Mouse (Mus musculus) megakaryocyte, embryonic 14.5 days (primary cell): ENCODE measurements at regions not wholly inside any gene's neighbourhood (a gene's known extent, or its start where the extent isn't known, plus 50 kb on each side); places are given as distances from the start of the nearest gene placed in this dataset.

Experiments
- H3K27me3 ChIP-seq: replicated peaks from 2 replicates; pipeline ENCODE3; 2012; ENCODE audit warnings: inconsistent platforms
- H3K36me3 ChIP-seq: replicated peaks from 2 replicates; pipeline ENCODE3; 2012; ENCODE audit warnings: low read length, inconsistent platforms, mixed read lengths
- H3K4me1 ChIP-seq: 2 replicates; pipeline ENCODE4 v1.6.1; 2012; ENCODE audit warnings: inconsistent platforms
- H3K4me3 ChIP-seq: replicated peaks from 2 replicates; pipeline ENCODE3; 2012; ENCODE audit warnings: moderate library complexity, mild to moderate bottlenecking, inconsistent platforms
- H3K9me3 ChIP-seq: 2 replicates; pipeline ENCODE4 v1.6.1; 2012; ENCODE audit warnings: inconsistent platforms
- FLI1 ChIP-seq: IDR thresholded peaks from 2 replicates; pipeline ENCODE4 v1.6.1; 2012; ENCODE audit warnings: low read length, inconsistent platforms, mixed read lengths
- GATA1 ChIP-seq: IDR thresholded peaks from 3 replicates; pipeline ENCODE4 v1.6.1; 2012; ENCODE audit warnings: mixed read lengths, low read length, inconsistent platforms, borderline replicate concordance

GRCm38 (mm10) chr8:26351643-26352540 lies 232.6 kb downstream of the Gm45692 start:
- H3K4me1 ChIP-seq: no peaks in the 10 kb centered on the region
- no peak overlapping the region for H3K4me3 ChIP-seq
- no peaks in the 10 kb centered on the region for H3K27me3 ChIP-seq
- H3K36me3 ChIP-seq: no peaks in the 10 kb centered on the region
- no peak for TF ChIP-seq FLI1
- TF ChIP-seq GATA1: no peak
- peaks cover 4% of the 10 kb centered on the region for H3K9me3 ChIP-seq

DNA sequence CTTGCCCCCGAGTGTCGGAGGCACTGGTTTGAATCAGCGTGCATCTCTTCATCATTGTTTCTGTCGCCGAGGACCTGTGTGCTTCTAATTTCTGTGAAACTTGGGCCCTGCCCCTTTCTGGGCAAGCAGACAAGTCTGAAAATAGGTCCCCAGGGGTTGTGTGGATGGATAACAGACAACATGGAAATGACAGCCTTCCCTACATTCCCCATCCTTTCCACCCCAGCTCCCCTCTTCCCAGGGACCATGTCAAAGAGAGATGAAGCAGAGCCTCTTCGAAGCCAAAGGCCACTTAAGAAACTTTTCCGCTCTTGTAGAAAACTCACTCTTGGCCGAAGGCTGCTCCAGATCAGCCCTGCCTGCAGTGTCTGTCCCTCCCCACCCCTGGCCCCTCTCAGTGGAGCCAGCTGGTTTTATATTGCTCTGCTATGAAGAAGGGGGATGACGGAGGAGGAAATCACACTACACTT lies 233.2 kb downstream of the Gm45692 start:
- Histone ChIP-seq H3K4me1 (no peaks in the 10 kb centered on the region), H3K27me3 (no peaks in the 10 kb centered on the region), H3K4me3 (no peak overlapping the region), H3K36me3 (no peaks in the 10 kb centered on the region), H3K9me3 (peaks cover 4% of the 10 kb centered on the region)
- no peak for TF ChIP-seq FLI1
- no peak for TF ChIP-seq GATA1

GRCm38 (mm10) chr8:26353476-26353875 lies 234.1 kb downstream of the Gm45692 start:
- Histone ChIP-seq H3K9me3 (peaks cover 4% of the 10 kb centered on the region), H3K4me1 (no peaks in the 10 kb centered on the region), H3K27me3 (no peaks in the 10 kb centered on the region), H3K4me3 (no peak overlapping the region), H3K36me3 (no peaks in the 10 kb centered on the region)
- TF ChIP-seq FLI1 (no peak), GATA1 (no peak)

GRCm38 (mm10) chr8:26354516-26354915 lies 235.2 kb downstream of the Gm45692 start:
- Histone ChIP-seq H3K4me3 (no peak overlapping the region), H3K36me3 (no peaks in the 10 kb centered on the region), H3K4me1 (no peaks in the 10 kb centered on the region), H3K27me3 (no peaks in the 10 kb centered on the region), H3K9me3 (peaks cover 8% of the 10 kb centered on the region)
- TF ChIP-seq FLI1 (no peak), GATA1 (no peak)

DNA sequence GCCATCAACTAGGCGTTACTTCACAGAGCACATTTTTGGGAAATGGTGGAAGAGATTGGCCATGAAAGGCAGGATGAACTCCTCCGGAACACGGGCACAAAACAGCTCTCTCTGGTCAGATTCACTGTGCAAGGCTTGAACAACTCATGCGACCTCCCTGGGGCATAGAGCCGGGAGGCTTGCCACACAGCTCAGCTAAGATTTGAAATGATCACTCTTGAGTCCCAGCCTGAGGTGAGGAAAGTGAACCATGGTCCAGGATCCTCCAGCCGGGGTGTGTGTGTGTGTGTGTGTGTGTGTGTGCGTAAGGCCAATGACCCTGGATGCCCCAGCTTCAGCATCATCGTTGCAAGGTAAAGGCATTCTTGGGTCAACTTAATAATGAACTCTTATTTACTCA lies 237.5 kb downstream of the Gm45692 start:
- TF ChIP-seq GATA1 (no peak), FLI1 (no peak)
- Histone ChIP-seq H3K36me3 (no peaks in the 10 kb centered on the region), H3K4me3 (no peak overlapping the region), H3K4me1 (no peaks in the 10 kb centered on the region), H3K27me3 (no peaks in the 10 kb centered on the region), H3K9me3 (peaks cover 8% of the 10 kb centered on the region)

- Histone ChIP-seq H3K27me3 (no peaks in the 10 kb centered on the region), H3K9me3 (peaks cover 4% of the 10 kb centered on the region; the same call in 1 of the 2 replicates), H3K4me3 (no peak overlapping the region), H3K36me3 (no peaks in the 10 kb centered on the region), H3K4me1 (no peaks in the 10 kb centered on the region)
- TF ChIP-seq GATA1: no peak
- TF ChIP-seq FLI1: no peak
Measured at GRCm38 (mm10) chr8:26358711-26359136, 239.4 kb downstream of the Gm45692 start.

DNA sequence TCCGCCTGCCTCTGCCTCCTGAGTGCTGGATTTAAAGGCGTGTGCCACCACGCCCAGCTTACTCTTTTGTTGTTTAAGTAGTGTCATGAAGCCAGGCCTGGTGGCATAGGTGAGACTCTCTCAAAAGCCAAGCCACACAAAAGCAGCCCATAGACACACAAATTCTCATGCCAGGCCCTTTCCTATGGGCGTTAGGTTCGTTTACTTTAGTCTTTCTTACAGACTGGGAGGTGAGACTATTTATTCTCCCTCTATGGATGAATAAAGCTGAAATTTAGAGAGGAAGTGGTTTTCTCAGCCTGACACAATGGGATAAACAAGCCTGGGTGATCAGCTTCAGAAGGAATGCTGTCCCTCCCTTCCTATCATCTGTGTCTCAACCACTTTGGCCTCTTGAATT lies 243.0 kb downstream of the Gm45692 start:
- no peak for TF ChIP-seq FLI1
- TF ChIP-seq GATA1: no peak
- Histone ChIP-seq H3K4me1 (no peaks in the 10 kb centered on the region), H3K36me3 (no peaks in the 10 kb centered on the region), H3K9me3 (peaks cover 4% of the 10 kb centered on the region; the same call in 1 of the 2 replicates), H3K4me3 (no peak overlapping the region), H3K27me3 (no peaks in the 10 kb centered on the region)

GRCm38 (mm10) chr8:26363616-26364015 lies 244.3 kb downstream of the Gm45692 start:
- TF ChIP-seq GATA1 (no peak), FLI1 (no peak)
- H3K4me3 ChIP-seq: no peak overlapping the region
- no peaks in the 10 kb centered on the region for H3K27me3 ChIP-seq
- no peaks in the 10 kb centered on the region for H3K36me3 ChIP-seq
- H3K9me3 ChIP-seq: peaks cover 3% of the 10 kb centered on the region; the same call in 1 of the 2 replicates
- H3K4me1 ChIP-seq: no peaks in the 10 kb centered on the region

GRCm38 (mm10) chr8:26364637-26365036 lies 245.3 kb downstream of the Gm45692 start:
- H3K4me3 ChIP-seq: no peak overlapping the region
- no peaks in the 10 kb centered on the region for H3K9me3 ChIP-seq
- TF ChIP-seq GATA1 (no peak), FLI1 (no peak)
- H3K36me3 ChIP-seq: no peaks in the 10 kb centered on the region
- H3K4me1 ChIP-seq: no peaks in the 10 kb centered on the region
- H3K27me3 ChIP-seq: no peaks in the 10 kb centered on the region

DNA sequence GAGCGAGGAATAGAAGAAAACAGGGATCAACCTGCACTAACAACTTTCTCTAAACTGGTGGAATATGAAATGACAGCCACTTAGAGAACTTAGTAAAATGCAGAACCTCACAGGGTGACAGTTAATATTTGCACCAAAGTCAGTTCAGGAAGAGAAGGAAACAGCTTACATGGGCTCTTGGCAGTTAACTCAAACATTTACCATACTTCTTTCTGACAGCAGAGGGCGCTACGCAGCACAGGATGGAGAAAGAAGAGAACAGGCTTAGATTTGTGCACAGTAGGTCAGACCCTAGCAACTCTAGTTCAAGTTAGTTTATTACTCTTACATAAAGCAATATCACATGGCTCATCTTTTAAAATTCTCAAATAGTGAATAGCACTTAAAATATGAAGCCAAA lies 261.3 kb downstream of the Gm45692 start:
- Histone ChIP-seq H3K36me3 (no peaks in the 10 kb centered on the region), H3K4me3 (no peak overlapping the region), H3K27me3 (no peaks in the 10 kb centered on the region), H3K4me1 (no peaks in the 10 kb centered on the region), H3K9me3 (peaks cover 12% of the 10 kb centered on the region; the same call in 1 of the 2 replicates)
- TF ChIP-seq GATA1 (no peak), FLI1 (no peak)

DNA sequence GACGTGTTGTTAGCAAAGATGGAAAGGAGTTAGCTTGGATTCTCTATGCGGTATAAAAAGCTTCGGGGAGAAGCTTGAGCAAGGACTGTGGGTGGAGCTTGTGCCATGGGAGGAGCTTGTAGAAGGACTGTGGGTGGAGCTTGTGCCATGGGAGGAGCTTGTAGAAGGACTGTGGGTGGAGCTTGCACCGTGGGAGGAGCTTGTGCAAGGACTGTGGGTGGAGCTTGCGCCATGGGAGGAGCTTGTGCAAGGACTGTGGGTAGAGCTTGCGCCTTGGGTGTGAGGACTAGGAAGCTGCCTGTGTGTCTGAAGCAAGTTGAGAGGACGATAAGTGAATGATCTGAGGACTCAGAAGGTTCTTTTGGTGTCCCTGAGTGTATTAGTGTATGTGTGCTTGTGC lies 263.1 kb downstream of the Gm45692 start:
- Histone ChIP-seq H3K4me1 (no peaks in the 10 kb centered on the region), H3K4me3 (peak overlapping the region; percentile 42), H3K36me3 (no peaks in the 10 kb centered on the region), H3K9me3 (peaks cover 12% of the 10 kb centered on the region; the same call in 1 of the 2 replicates), H3K27me3 (no peaks in the 10 kb centered on the region)
- TF ChIP-seq GATA1 (no peak), FLI1 (no peak)
